Comparison of ENCODE assay signal across 8 mouse cellular contexts in genomic region chr11:70763582-70763935, GRCm38 (mm10). TPM values are rescaled to one million over a fixed set of nuclear protein-coding genes. Genes with fewer than 3 reads are reported as not detected.
A peak's percentile ranks its signal among the peaks of the same experiment; 100 is the strongest.
DNase-seq lines count a peak whose midpoint lies in the region; ATAC-seq lines count a peak whose summit lies in the region.

No protein-coding gene starts in this region.

- peak; percentile 19 for DNase-seq in neural tube, embryonic 11.5 days (ENCODE audit: low spot score)
- no peak for DNase-seq in neural tube, embryonic 10.5 days (ENCODE audit: extremely low spot score, low spot score)
- no peak for DNase-seq in limb, embryonic 11.5 days (ENCODE audit: low spot score)
- no peak for DNase-seq in layer of hippocampus, postnatal 25 days (ENCODE audit: extremely low spot score in 1 of 2, low spot score in 1 of 2)
- DNase-seq in adrenal gland, adult 2 months: no peak
- no peak for DNase-seq in retina, postnatal 1 day

- no peaks in the 10 kb centered on the region; the same call in 1 of the 2 replicates for H3K36me3 ChIP-seq in neural tube, embryonic 11.5 days (ENCODE audit: control insufficient read depth, insufficient read depth, low read length)
- H3K36me3 ChIP-seq in erythroblast, embryonic 14.5 days (ENCODE audit: control insufficient read depth): peaks cover 3% of the 10 kb centered on the region; the same call in 1 of the 2 replicates
- no peaks in the 10 kb centered on the region for H3K36me3 ChIP-seq in limb, embryonic 11.5 days (ENCODE audit: control insufficient read depth, insufficient read depth, low read length)
- no peaks in the 10 kb centered on the region for H3K36me3 ChIP-seq in stomach, embryonic 14.5 days (ENCODE audit: control insufficient read depth, insufficient read depth, low read length)

- H3K9ac ChIP-seq in neural tube, embryonic 11.5 days (ENCODE audit: low read length): peak overlapping the region; percentile 66
- H3K9ac ChIP-seq in limb, embryonic 11.5 days (ENCODE audit: low read length): peak overlapping the region; percentile 79
- no peak overlapping the region for H3K9ac ChIP-seq in stomach, embryonic 14.5 days (replicated peaks; ENCODE audit: low read depth, low read length)

- H3K27me3 ChIP-seq in neural tube, embryonic 11.5 days (ENCODE audit: control insufficient read depth, insufficient read depth, low read length): no peaks in the 10 kb centered on the region
- H3K27me3 ChIP-seq in erythroblast, embryonic 14.5 days (ENCODE audit: control insufficient read depth): no peaks in the 10 kb centered on the region; the same call in 1 of the 2 replicates
- no peaks in the 10 kb centered on the region for H3K27me3 ChIP-seq in limb, embryonic 11.5 days (ENCODE audit: control insufficient read depth, insufficient read depth, low read length)
- H3K27me3 ChIP-seq in stomach, embryonic 14.5 days (ENCODE audit: control insufficient read depth, insufficient read depth, low read length): no peaks in the 10 kb centered on the region

- no peaks in the 10 kb centered on the region for H3K9me3 ChIP-seq in neural tube, embryonic 11.5 days (ENCODE audit: control insufficient read depth, low read length)
- H3K9me3 ChIP-seq in erythroblast, embryonic 14.5 days (ENCODE audit: control insufficient read depth, low read length): no peaks in the 10 kb centered on the region
- H3K9me3 ChIP-seq in limb, embryonic 11.5 days (ENCODE audit: control insufficient read depth, low read length): 0 out of 2 replicates have a peak, but pooled peaks cover 2% of the 10 kb centered on the region
- no peaks in the 10 kb centered on the region for H3K9me3 ChIP-seq in stomach, embryonic 14.5 days (ENCODE audit: control insufficient read depth, low read depth, low read length)

- peak overlapping the region; percentile 77 for H3K4me2 ChIP-seq in neural tube, embryonic 11.5 days (ENCODE audit: low read depth)
- peak overlapping the region; percentile 84; the same call in 1 of the 2 replicates for H3K4me2 ChIP-seq in limb, embryonic 11.5 days (ENCODE audit: low read depth, severe bottlenecking)
- H3K4me2 ChIP-seq in stomach, embryonic 14.5 days (replicated peaks; ENCODE audit: low read depth, low read length): peak overlapping the region; percentile 77

- peak; percentile 41; the same call in 1 of the 2 replicates for ATAC-seq in neural tube, embryonic 11.5 days (ENCODE audit: insufficient read depth, low FRiP score, low TSS enrichment)
- ATAC-seq in limb, embryonic 11.5 days (ENCODE audit: insufficient number of reproducible peaks, low FRiP score, low TSS enrichment, low read depth): no peak
- ATAC-seq in stomach, embryonic 14.5 days (ENCODE audit: insufficient number of reproducible peaks, insufficient read depth, low FRiP score, low read depth): no peak; the same call in 1 of the 2 replicates

- WGBS in neural tube, embryonic 11.5 days: 33% methylated on average over 3 of the region's 3 CpGs
- 27% methylated on average over 3 of the region's 3 CpGs for WGBS in limb, embryonic 11.5 days
- 32% methylated on average over 3 of the region's 3 CpGs for WGBS in stomach, embryonic 14.5 days

- 0 out of 2 replicates have a peak, but pooled peaks cover 4% of the 10 kb centered on the region for H3K4me1 ChIP-seq in neural tube, embryonic 11.5 days (ENCODE audit: control insufficient read depth, insufficient read depth, low read length)
- H3K4me1 ChIP-seq in erythroblast, embryonic 14.5 days (ENCODE audit: control insufficient read depth): peaks cover 25% of the 10 kb centered on the region
- peaks cover 3% of the 10 kb centered on the region; the same call in 1 of the 2 replicates for H3K4me1 ChIP-seq in limb, embryonic 11.5 days (ENCODE audit: control insufficient read depth, insufficient read depth, low read length)
- 0 out of 2 replicates have a peak, but pooled peaks cover 4% of the 10 kb centered on the region for H3K4me1 ChIP-seq in stomach, embryonic 14.5 days (ENCODE audit: control insufficient read depth, insufficient read depth, low read length)

- H3K27ac ChIP-seq in neural tube, embryonic 11.5 days (ENCODE audit: low read depth, low read length): peak overlapping the region; percentile 69; the same call in 1 of the 2 replicates
- 0 out of 2 replicates have a peak overlapping the region, but pooled peaks have one; percentile 4 for H3K27ac ChIP-seq in limb, embryonic 11.5 days (replicated peaks; ENCODE audit: low read depth, low read length)
- no peak overlapping the region for H3K27ac ChIP-seq in stomach, embryonic 14.5 days (ENCODE audit: low read length)

- H3K4me3 ChIP-seq in neural tube, embryonic 11.5 days (ENCODE audit: low read depth, low read length): peak overlapping the region; percentile 58
- peak overlapping the region; percentile 87 for H3K4me3 ChIP-seq in erythroblast, embryonic 14.5 days (replicated peaks)
- H3K4me3 ChIP-seq in limb, embryonic 11.5 days (ENCODE audit: low read depth, low read length): peak overlapping the region; percentile 80
- peak overlapping the region; percentile 69 for H3K4me3 ChIP-seq in stomach, embryonic 14.5 days (ENCODE audit: low read depth, low read length)

RNA-seq across cellular contexts. Expression of gene Zfp3, which starts 0.5 kb away (rescaled TPM):
- polyA plus RNA-seq in neural tube, embryonic 11.5 days (2014; fragmentation: Nextera tagmentation; extraction: Ambion mirVana): 9.9 and 10.6 TPM in 2 replicates
- 0.04 TPM in 1 of 2 replicates, not detected in the other for polyA plus RNA-seq in erythroblast, embryonic 14.5 days (2012)
- polyA plus RNA-seq in limb, embryonic 11.5 days (2014; fragmentation: Nextera tagmentation; extraction: Ambion mirVana): 5.8 and 6.3 TPM in 2 replicates
- polyA plus RNA-seq in stomach, embryonic 14.5 days (2014; fragmentation: Nextera tagmentation; extraction: Ambion mirVana): 4.5 and 7.0 TPM in 2 replicates
- total RNA-seq in layer of hippocampus, postnatal 25 days (2021): 10 to 100 TPM; 23.1 to 24.8 TPM
- 10 to 100 TPM in 1 of 2 experiments, 1 to 10 TPM in 1; 8.0 to 12.6 TPM for total RNA-seq in adrenal gland, adult 2 months (2021)
- 1.5 and 2.0 TPM in 2 replicates for polyA plus RNA-seq in adrenal gland, adult 2 months (2012; rRNA removed)

RNA-seq across cellular contexts. Expression of gene Scimp, which starts 48.8 kb away (rescaled TPM):
- 0.29 TPM in 1 of 2 replicates, not detected in the other for polyA plus RNA-seq in neural tube, embryonic 11.5 days (2014; fragmentation: Nextera tagmentation; extraction: Ambion mirVana)
- polyA plus RNA-seq in erythroblast, embryonic 14.5 days (2012): not detected in 2 replicates
- not detected in 2 replicates for polyA plus RNA-seq in limb, embryonic 11.5 days (2014; fragmentation: Nextera tagmentation; extraction: Ambion mirVana)
- polyA plus RNA-seq in stomach, embryonic 14.5 days (2014; fragmentation: Nextera tagmentation; extraction: Ambion mirVana): 0.59 and 0.87 TPM in 2 replicates
- not detected for total RNA-seq in layer of hippocampus, postnatal 25 days (2021)
- 1 to 10 TPM in 1 of 2 experiments, under 1 TPM in 1; 0.81 to 3.5 TPM for total RNA-seq in adrenal gland, adult 2 months (2021)
- 1.2 and 1.3 TPM in 2 replicates for polyA plus RNA-seq in adrenal gland, adult 2 months (2012; rRNA removed)
